Mouse (Mus musculus): Measurements from ENCODE around the gene Cdk8. TPM values are rescaled to one million over a fixed set of nuclear protein-coding genes. Genes with fewer than 3 reads are reported as not detected.

The Cdk8 gene
- polyA plus RNA-seq, 1 experiment = 19.5 TPM

DNA sequence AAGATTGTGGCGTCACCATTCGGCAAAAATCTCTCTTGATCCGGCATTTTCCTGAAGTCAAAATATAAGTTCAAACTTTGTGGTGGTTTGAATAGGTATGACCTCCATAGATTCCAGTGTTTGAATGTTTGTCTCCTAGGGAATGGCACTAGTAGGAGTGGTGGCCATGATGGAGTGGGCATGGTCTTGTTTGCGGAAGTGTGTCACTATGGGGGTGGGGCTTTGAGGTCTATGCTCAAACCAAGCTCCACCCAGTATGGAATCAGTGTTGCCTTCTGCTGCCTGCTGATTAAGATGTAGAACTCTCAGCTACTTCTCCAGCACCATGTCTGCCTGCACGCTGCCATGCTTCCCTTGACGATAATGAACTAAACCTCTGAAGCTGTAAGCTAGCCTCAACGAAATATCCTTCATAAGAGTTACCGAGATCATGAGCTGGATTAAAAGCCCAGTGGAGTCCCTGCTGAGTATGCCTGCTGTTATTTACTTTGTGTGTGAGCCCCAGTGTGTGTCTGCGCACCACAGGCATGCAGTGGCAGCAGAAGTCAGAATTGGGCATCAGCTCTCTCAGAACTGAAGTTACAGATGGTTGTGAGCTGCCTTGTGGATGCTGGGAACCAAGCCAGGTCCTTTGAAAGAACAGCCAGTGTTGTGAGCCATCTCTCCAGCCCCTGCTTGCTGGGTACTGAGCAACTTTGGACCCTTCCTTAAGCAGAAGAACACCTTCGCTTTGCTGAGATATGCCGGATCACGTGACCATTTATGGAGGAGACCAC, 114.1 kb downstream of the Cdk8 start:
- Histone ChIP-seq H3K79me3 (ENCODE audit: low read depth) (no peaks in the 10 kb centered on the region), H3K27me3 (ENCODE audit: control insufficient read depth, insufficient read depth, insufficient read length) (no peaks in the 10 kb centered on the region), H3K4me3 (ENCODE audit: insufficient read depth, poor library complexity, severe bottlenecking) (no peak overlapping the region), H3K36me3 (ENCODE audit: control insufficient read depth, insufficient read depth) (no peaks in the 10 kb centered on the region), H3K79me2 (ENCODE audit: control insufficient read depth, insufficient read depth) (no peaks in the 10 kb centered on the region), H3ac (ENCODE audit: control insufficient read depth, insufficient read length, low read depth) (no peak overlapping the region)
- TF ChIP-seq FOSL1 (IDR thresholded peaks at IDR 0.05; ENCODE audit: insufficient read depth, low read length, poor library complexity, severe bottlenecking) (no peak), CEBPB (IDR thresholded peaks at IDR 0.05; ENCODE audit: low read depth) (no peak), MAX (IDR thresholded peaks at IDR 0.05) (no peak), USF1 (IDR thresholded peaks at IDR 0.05; ENCODE audit: low read depth) (no peak), MYOG (IDR thresholded peaks at IDR 0.05; ENCODE audit: control insufficient read depth, extremely low read depth, insufficient read length) (no peak), CTCF (IDR thresholded peaks at IDR 0.05; ENCODE audit: control insufficient read depth, insufficient read depth, insufficient read length) (no peak), MYOD1 (IDR thresholded peaks at IDR 0.05; ENCODE audit: control insufficient read depth, insufficient read length, low read depth) (no peak)

DNA sequence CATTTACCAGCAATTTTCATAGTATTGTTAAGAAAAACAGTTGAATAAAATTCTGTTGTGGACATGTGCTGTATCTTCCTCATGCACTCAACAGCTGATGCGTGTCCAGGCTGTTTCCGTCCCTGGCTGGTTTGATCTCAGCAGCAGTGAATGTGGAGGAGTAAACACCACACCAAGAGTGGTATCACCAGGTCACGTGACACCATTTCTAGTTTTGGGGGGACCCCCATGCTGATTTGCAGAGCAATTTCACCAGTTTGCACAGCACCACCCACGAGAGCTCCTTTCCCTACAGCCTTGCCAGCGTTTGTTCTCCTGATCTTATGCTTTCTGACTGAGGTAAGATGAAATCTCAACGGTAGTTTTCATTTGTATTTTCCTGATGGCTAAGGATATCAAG, 116.1 kb downstream of the Cdk8 start:
- Histone ChIP-seq H3K79me3 (ENCODE audit: low read depth) (no peaks in the 10 kb centered on the region), H3K79me2 (ENCODE audit: control insufficient read depth, insufficient read depth) (no peaks in the 10 kb centered on the region), H3ac (ENCODE audit: control insufficient read depth, insufficient read length, low read depth) (no peak overlapping the region), H3K36me3 (ENCODE audit: control insufficient read depth, insufficient read depth) (no peaks in the 10 kb centered on the region), H3K4me3 (ENCODE audit: insufficient read depth, poor library complexity, severe bottlenecking) (no peak overlapping the region), H3K27me3 (ENCODE audit: control insufficient read depth, insufficient read depth, insufficient read length) (no peaks in the 10 kb centered on the region)
- TF ChIP-seq FOSL1 (IDR thresholded peaks at IDR 0.05; ENCODE audit: insufficient read depth, low read length, poor library complexity, severe bottlenecking) (no peak), MYOG (IDR thresholded peaks at IDR 0.05; ENCODE audit: control insufficient read depth, extremely low read depth, insufficient read length) (no peak), MAX (IDR thresholded peaks at IDR 0.05) (no peak), CEBPB (IDR thresholded peaks at IDR 0.05; ENCODE audit: low read depth) (no peak), USF1 (IDR thresholded peaks at IDR 0.05; ENCODE audit: low read depth) (no peak), MYOD1 (IDR thresholded peaks at IDR 0.05; ENCODE audit: control insufficient read depth, insufficient read length, low read depth) (no peak), CTCF (IDR thresholded peaks at IDR 0.05; ENCODE audit: control insufficient read depth, insufficient read depth, insufficient read length) (no peak)

GRCm38 (mm10) chr5:146349183-146349582, 118.2 kb downstream of the Cdk8 start:
- no peak overlapping the region for H3ac ChIP-seq (ENCODE audit: control insufficient read depth, insufficient read length, low read depth)
- no peaks in the 10 kb centered on the region for H3K27me3 ChIP-seq (ENCODE audit: control insufficient read depth, insufficient read depth, insufficient read length)
- H3K36me3 ChIP-seq (ENCODE audit: control insufficient read depth, insufficient read depth) = no peaks in the 10 kb centered on the region
- no peaks in the 10 kb centered on the region for H3K79me2 ChIP-seq (ENCODE audit: control insufficient read depth, insufficient read depth)
- no peak overlapping the region for H3K4me3 ChIP-seq (ENCODE audit: insufficient read depth, poor library complexity, severe bottlenecking)
- TF ChIP-seq FOSL1 (IDR thresholded peaks at IDR 0.05; ENCODE audit: insufficient read depth, low read length, poor library complexity, severe bottlenecking) = no peak
- TF ChIP-seq CEBPB (IDR thresholded peaks at IDR 0.05; ENCODE audit: low read depth) = no peak
- no peak for TF ChIP-seq MAX (IDR thresholded peaks at IDR 0.05)
- no peak for TF ChIP-seq MYOG (IDR thresholded peaks at IDR 0.05; ENCODE audit: control insufficient read depth, extremely low read depth, insufficient read length)
- no peaks in the 10 kb centered on the region for H3K79me3 ChIP-seq (ENCODE audit: low read depth)

- Histone ChIP-seq H3K36me3 (ENCODE audit: control insufficient read depth, insufficient read depth) (no peaks in the 10 kb centered on the region), H3K79me2 (ENCODE audit: control insufficient read depth, insufficient read depth) (no peaks in the 10 kb centered on the region), H3K27me3 (ENCODE audit: control insufficient read depth, insufficient read depth, insufficient read length) (no peaks in the 10 kb centered on the region), H3K4me3 (ENCODE audit: insufficient read depth, poor library complexity, severe bottlenecking) (no peak overlapping the region), H3K79me3 (ENCODE audit: low read depth) (no peaks in the 10 kb centered on the region), H3ac (ENCODE audit: control insufficient read depth, insufficient read length, low read depth) (no peak overlapping the region)
- TF ChIP-seq USF1 (IDR thresholded peaks at IDR 0.05; ENCODE audit: low read depth) = no peak
- no peak for TF ChIP-seq FOSL1 (IDR thresholded peaks at IDR 0.05; ENCODE audit: insufficient read depth, low read length, poor library complexity, severe bottlenecking)
- no peak for TF ChIP-seq CTCF (IDR thresholded peaks at IDR 0.05; ENCODE audit: control insufficient read depth, insufficient read depth, insufficient read length)
- TF ChIP-seq MYOD1 (IDR thresholded peaks at IDR 0.05; ENCODE audit: control insufficient read depth, insufficient read length, low read depth) = no peak
These were observed 119.8 kb downstream of the Cdk8 start for GRCm38 (mm10) chr5:146350784-146351183.

DNA sequence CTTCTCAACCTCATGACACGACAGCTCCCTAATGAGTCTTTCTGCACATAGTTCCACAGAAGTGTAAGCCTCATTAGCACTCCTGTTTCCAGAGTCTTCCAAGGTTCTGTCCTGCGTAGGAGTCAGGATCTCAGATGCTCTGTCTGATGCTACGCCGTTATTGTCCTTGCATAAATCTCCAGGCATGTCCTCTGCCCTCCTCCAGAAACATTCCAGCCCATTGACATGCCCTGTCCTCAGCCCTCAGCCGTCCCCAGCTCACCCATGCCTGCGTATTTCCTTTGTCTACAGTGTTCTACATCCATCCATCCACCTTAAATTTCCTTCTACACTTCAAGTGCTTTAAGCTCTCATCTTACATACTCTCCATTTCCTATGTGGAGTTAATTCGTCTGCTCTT, 121.0 kb downstream of the Cdk8 start:
- Histone ChIP-seq H3K36me3 (ENCODE audit: control insufficient read depth, insufficient read depth) (no peaks in the 10 kb centered on the region), H3K4me3 (ENCODE audit: insufficient read depth, poor library complexity, severe bottlenecking) (no peak overlapping the region), H3K79me2 (ENCODE audit: control insufficient read depth, insufficient read depth) (no peaks in the 10 kb centered on the region), H3K79me3 (ENCODE audit: low read depth) (no peaks in the 10 kb centered on the region), H3K27me3 (ENCODE audit: control insufficient read depth, insufficient read depth, insufficient read length) (no peaks in the 10 kb centered on the region), H3ac (ENCODE audit: control insufficient read depth, insufficient read length, low read depth) (no peak overlapping the region)
- TF ChIP-seq MYOD1 (IDR thresholded peaks at IDR 0.05; ENCODE audit: control insufficient read depth, insufficient read length, low read depth) (no peak), MAX (IDR thresholded peaks at IDR 0.05) (no peak), CTCF (IDR thresholded peaks at IDR 0.05; ENCODE audit: control insufficient read depth, insufficient read depth, insufficient read length) (no peak), FOSL1 (IDR thresholded peaks at IDR 0.05; ENCODE audit: insufficient read depth, low read length, poor library complexity, severe bottlenecking) (no peak), CEBPB (IDR thresholded peaks at IDR 0.05; ENCODE audit: low read depth) (no peak), USF1 (IDR thresholded peaks at IDR 0.05; ENCODE audit: low read depth) (no peak), MYOG (IDR thresholded peaks at IDR 0.05; ENCODE audit: control insufficient read depth, extremely low read depth, insufficient read length) (no peak)

Other genes with a start within 250 kb of the Cdk8 start
- gene Cyp3a25, start 221.6 kb upstream of the Cdk8 start, polyA plus RNA-seq (2012; fragmentation: generic; extraction: Trizol) = not detected
- not detected for gene Cyp3a59, start 152.0 kb upstream of the Cdk8 start, polyA plus RNA-seq (2012; fragmentation: generic; extraction: Trizol)
- gene Gm5565, start 70.7 kb upstream of the Cdk8 start, polyA plus RNA-seq (2012; fragmentation: generic; extraction: Trizol) = not detected
- not detected for gene Gm6309, start 60.5 kb upstream of the Cdk8 start, polyA plus RNA-seq (2012; fragmentation: generic; extraction: Trizol)
- gene 1700001J03Rik, start 45.9 kb upstream of the Cdk8 start, polyA plus RNA-seq (2012; fragmentation: generic; extraction: Trizol) = not detected
- gene Rnf6, start 9.7 kb upstream of the Cdk8 start, polyA plus RNA-seq (2012; fragmentation: generic; extraction: Trizol) = 14.7 TPM
- not detected for gene Wasf3, start 153.8 kb downstream of the Cdk8 start, polyA plus RNA-seq (2012; fragmentation: generic; extraction: Trizol)

Data from C2C12 (cell line).